Mouse (Mus musculus) C2C12 (cell line): Measurements from ENCODE around the gene Nexn.

ENCODE experiments used
- CEBPB ChIP-seq: IDR thresholded peaks from one replicate; pipeline ENCODE4 v1.6.1; 2011; ENCODE audit warnings: low read depth, mild to moderate bottlenecking, control low read depth, moderate library complexity
- CTCF ChIP-seq: IDR thresholded peaks from one replicate; pipeline ENCODE4 v1.5.1; 2011; ENCODE audit not compliant: control insufficient read depth, insufficient read depth, insufficient read length
- MAX ChIP-seq: IDR thresholded peaks from one replicate; pipeline ENCODE4 v1.6.1; 2011; ENCODE audit warnings: mild to moderate bottlenecking, control low read depth
- MYOD1 ChIP-seq: IDR thresholded peaks from one replicate; pipeline ENCODE4 v1.6.1; 2011; ENCODE audit warnings: low read depth; ENCODE audit not compliant: control insufficient read depth, insufficient read length
- MYOG ChIP-seq: IDR thresholded peaks from one replicate; pipeline ENCODE4 v1.6.1; 2011; ENCODE audit not compliant: control insufficient read depth, insufficient read length; ENCODE audit errors: extremely low read depth
- USF1 ChIP-seq: IDR thresholded peaks from one replicate; pipeline ENCODE4 v1.6.1; 2011; ENCODE audit warnings: low read depth, mild to moderate bottlenecking, control low read depth, moderate library complexity

- no peak for TF ChIP-seq CTCF
- TF ChIP-seq USF1 = no peak
- no peak for TF ChIP-seq MAX
- TF ChIP-seq CEBPB = no peak
- TF ChIP-seq MYOG = no peak
- TF ChIP-seq MYOD1 = no peak
Observed at GRCm38 (mm10) chr3:152189306-152189705, 76.8 kb downstream of the Nexn start.
